Mouse (Mus musculus): ENCODE data around the gene Ddx60. TPM values are rescaled to one million over a fixed set of nuclear protein-coding genes. Genes with fewer than 3 reads are reported as not detected.

The Ddx60 gene
- polyA plus RNA-seq (2015; fragmentation: Illumina TruSeq; extraction: RNeasy Lipid Tissue Mini Kit (QIAGEN cat#74804); ENCODE audit: low read depth, low replicate concordance) = 0.48 TPM

GRCm38 (mm10) chr8:61927777-61928494 is at the start of gene Ddx60:
TSS of gene Ddx60 (plus strand) at chr8:61928087.

GRCm38 (mm10) chr8:61902521-61902920 is 25.4 kb upstream of the Ddx60 start, which contains the start of gene Palld:
TSS of gene Palld (minus strand) at chr8:61902690.

Other genes with a start within 250 kb of the Ddx60 start
- gene Palld, start 25.4 kb upstream of the Ddx60 start, polyA plus RNA-seq (2015; fragmentation: Illumina TruSeq; extraction: RNeasy Lipid Tissue Mini Kit (QIAGEN cat#74804); ENCODE audit: low read depth, low replicate concordance) = 4.0 TPM
- gene Anxa10, start 195.1 kb downstream of the Ddx60 start, polyA plus RNA-seq (2015; fragmentation: Illumina TruSeq; extraction: RNeasy Lipid Tissue Mini Kit (QIAGEN cat#74804); ENCODE audit: low read depth, low replicate concordance) = not detected

Data from brain, adult 10 weeks (tissue).